Mouse (Mus musculus): Measurements from ENCODE around the gene Spdef.

The Spdef gene

GRCm38 (mm10) chr17:27728770-27729169 lies at the start of gene Spdef:
Spdef (minus strand) TSS chr17:27728955.
- no peak for DNase-seq (ENCODE audit: low read depth, low spot score)

- no peak for DNase-seq (ENCODE audit: low read depth, low spot score)
Observed at GRCm38 (mm10) chr17:27777823-27778222, 49.1 kb upstream of the Spdef start.

- DNase-seq (ENCODE audit: low read depth, low spot score) = no peak
Observed at GRCm38 (mm10) chr17:27774198-27774597, 45.4 kb upstream of the Spdef start.

GRCm38 (mm10) chr17:27771616-27772015 lies 42.9 kb upstream of the Spdef start:
- no peak for DNase-seq (ENCODE audit: low read depth, low spot score)

- DNase-seq (ENCODE audit: low read depth, low spot score) = peak; percentile 69
Observed at GRCm38 (mm10) chr17:27768817-27769542, 40.2 kb upstream of the Spdef start.

- no peak for DNase-seq (ENCODE audit: low read depth, low spot score)
Observed at GRCm38 (mm10) chr17:27767543-27767942, 38.8 kb upstream of the Spdef start.

GRCm38 (mm10) chr17:27767120-27767519 lies 38.4 kb upstream of the Spdef start:
- DNase-seq (ENCODE audit: low read depth, low spot score) = no peak

GRCm38 (mm10) chr17:27765066-27765465 lies 36.3 kb upstream of the Spdef start:
- no peak for DNase-seq (ENCODE audit: low read depth, low spot score)

- no peak for DNase-seq (ENCODE audit: low read depth, low spot score)
Observed at GRCm38 (mm10) chr17:27764453-27764852, 35.7 kb upstream of the Spdef start.

- no peak for DNase-seq (ENCODE audit: low read depth, low spot score)
Observed at GRCm38 (mm10) chr17:27762884-27763283, 34.1 kb upstream of the Spdef start.

GRCm38 (mm10) chr17:27761639-27762336 lies 33.0 kb upstream of the Spdef start:
- peak; percentile 75 for DNase-seq (ENCODE audit: low read depth, low spot score)

- DNase-seq (ENCODE audit: low read depth, low spot score) = no peak
Observed at GRCm38 (mm10) chr17:27760169-27760568, 31.4 kb upstream of the Spdef start.

GRCm38 (mm10) chr17:27751314-27752202 lies 22.8 kb upstream of the Spdef start:
- no peak for DNase-seq (ENCODE audit: low read depth, low spot score)

- no peak for DNase-seq (ENCODE audit: low read depth, low spot score)
Observed at GRCm38 (mm10) chr17:27750451-27750942, 21.7 kb upstream of the Spdef start.

GRCm38 (mm10) chr17:27748123-27748522 lies 19.4 kb upstream of the Spdef start:
- DNase-seq (ENCODE audit: low read depth, low spot score) = no peak

GRCm38 (mm10) chr17:27746446-27746845 lies 17.7 kb upstream of the Spdef start:
- DNase-seq (ENCODE audit: low read depth, low spot score) = no peak

GRCm38 (mm10) chr17:27740961-27741360 lies 12.2 kb upstream of the Spdef start:
- DNase-seq (ENCODE audit: low read depth, low spot score) = no peak

- no peak for DNase-seq (ENCODE audit: low read depth, low spot score)
Observed at GRCm38 (mm10) chr17:27734344-27735073, 5.8 kb upstream of the Spdef start.

GRCm38 (mm10) chr17:27732694-27733093 lies 3.9 kb upstream of the Spdef start:
- DNase-seq (ENCODE audit: low read depth, low spot score) = no peak

GRCm38 (mm10) chr17:27732152-27732551 lies 3.4 kb upstream of the Spdef start:
- no peak for DNase-seq (ENCODE audit: low read depth, low spot score)

GRCm38 (mm10) chr17:27726527-27726926 lies 2.2 kb downstream of the Spdef start:
- DNase-seq (ENCODE audit: low read depth, low spot score) = no peak
